Mouse (Mus musculus) adipocyte (in vitro differentiated cells): ENCODE measurements around the gene Slc24a3.
A peak's percentile ranks its signal among the peaks of the same experiment; 100 is the strongest.

Experiments
- DNase-seq: peaks from one replicate; pipeline ENCODE4 v3.0.0-alpha.2; 2016; ENCODE audit warnings: low spot score

Slc24a3 gene

DNA sequence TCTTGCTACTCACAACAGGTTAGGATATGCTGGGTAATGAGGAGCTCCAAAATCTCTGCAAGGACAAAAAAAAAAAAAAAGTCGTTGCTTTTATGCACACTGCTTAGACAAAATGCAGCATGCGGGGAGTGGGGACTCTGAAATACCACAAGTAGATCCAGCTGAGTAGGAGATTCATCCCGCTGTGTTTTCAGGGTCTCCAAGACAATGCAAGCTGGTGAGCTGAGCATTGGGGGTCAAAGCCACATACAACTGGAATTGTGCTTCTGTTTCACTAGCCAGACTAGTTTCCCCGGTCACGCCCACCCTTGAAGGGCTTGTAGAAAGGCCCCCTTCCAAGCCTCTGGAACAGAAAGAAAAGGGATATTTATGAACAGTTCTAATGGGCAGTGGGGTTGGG is 270.8 kb downstream of the Slc24a3 start:
- no peak for DNase-seq

- DNase-seq = no peak
These were observed 272.2 kb downstream of the Slc24a3 start for GRCm38 (mm10) chr2:145439755-145440154.

GRCm38 (mm10) chr2:145457106-145457747 is 289.7 kb downstream of the Slc24a3 start:
- no peak for DNase-seq

- peak; percentile 40 for DNase-seq
These were observed 293.4 kb downstream of the Slc24a3 start for GRCm38 (mm10) chr2:145460854-145461423.

GRCm38 (mm10) chr2:145462253-145462652 is 294.7 kb downstream of the Slc24a3 start:
- DNase-seq = no peak

GRCm38 (mm10) chr2:145468701-145469325 is 301.3 kb downstream of the Slc24a3 start:
- no peak for DNase-seq

DNA sequence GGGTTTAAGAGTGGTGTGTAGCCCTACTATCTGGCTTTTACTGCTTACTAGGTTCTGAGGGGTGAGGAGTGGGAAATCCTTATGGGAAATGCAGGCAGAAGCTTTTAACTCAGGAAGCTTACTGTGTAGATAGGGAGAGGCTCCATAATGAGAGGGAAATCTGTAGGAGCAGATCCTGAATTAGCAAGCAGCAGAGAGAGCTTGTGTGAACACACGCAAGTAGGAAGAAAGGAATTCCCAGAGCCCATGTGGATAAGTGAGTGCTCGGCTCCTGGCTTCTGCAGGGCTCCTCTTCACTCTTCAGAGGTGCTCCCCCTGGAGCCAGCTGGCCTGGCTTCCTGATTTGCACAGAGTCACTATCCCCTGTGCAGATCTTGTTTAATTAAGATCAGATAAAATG is 309.9 kb downstream of the Slc24a3 start:
- DNase-seq = no peak

DNA sequence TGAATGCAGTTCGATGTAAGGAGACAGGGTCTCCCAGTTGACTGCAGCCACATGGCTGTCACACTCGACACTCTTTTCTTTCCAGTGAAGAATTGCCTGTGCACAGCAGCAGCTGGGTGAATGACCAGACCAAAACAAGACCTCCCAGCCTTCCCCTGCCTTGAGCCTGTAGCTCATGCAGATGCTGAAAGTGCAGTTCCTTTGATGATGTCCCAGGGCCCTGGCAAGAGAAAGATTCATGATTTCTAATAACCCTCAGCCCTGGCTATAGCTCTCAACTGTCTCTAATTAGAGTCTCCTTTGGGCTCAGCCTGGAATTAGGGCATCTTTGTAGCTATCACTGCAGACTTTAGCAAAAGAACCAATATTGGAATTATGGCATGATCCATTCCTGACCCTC is 312.1 kb downstream of the Slc24a3 start:
- DNase-seq = no peak

- peak; percentile 23 for DNase-seq
These were observed 332.7 kb downstream of the Slc24a3 start for GRCm38 (mm10) chr2:145500231-145500630.

GRCm38 (mm10) chr2:145501472-145501871 is 333.9 kb downstream of the Slc24a3 start:
- DNase-seq = no peak

DNA sequence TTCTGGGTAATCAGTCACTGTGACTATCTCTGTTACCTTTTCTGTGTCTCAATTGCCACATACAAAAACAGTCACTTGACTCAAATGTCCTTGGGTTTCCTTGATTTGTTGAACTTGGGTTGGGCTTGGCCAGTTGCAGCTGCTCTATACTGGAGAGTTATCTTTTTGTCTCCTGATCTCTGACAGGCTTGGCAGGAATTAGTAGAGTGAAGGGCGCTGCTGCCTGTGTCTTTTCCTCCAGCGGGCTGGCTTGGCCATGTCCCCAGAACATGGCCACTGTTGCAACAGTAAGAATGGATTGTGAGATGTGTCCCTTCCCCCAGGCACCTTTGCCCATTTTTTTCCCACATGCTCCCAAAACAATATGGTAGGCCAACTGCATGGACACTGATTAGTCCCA is 340.1 kb downstream of the Slc24a3 start:
- peak; percentile 98 for DNase-seq

- DNase-seq = peak; percentile 87
These were observed 343.2 kb downstream of the Slc24a3 start for GRCm38 (mm10) chr2:145510650-145511225.

GRCm38 (mm10) chr2:145515956-145516355 is 348.4 kb downstream of the Slc24a3 start:
- DNase-seq = no peak

GRCm38 (mm10) chr2:145517346-145517745 is 349.8 kb downstream of the Slc24a3 start:
- DNase-seq = peak; percentile 93

GRCm38 (mm10) chr2:145522017-145522416 is 354.5 kb downstream of the Slc24a3 start:
- DNase-seq = peak; percentile 67

- DNase-seq = no peak
These were observed 355.8 kb downstream of the Slc24a3 start for GRCm38 (mm10) chr2:145523381-145523780.

GRCm38 (mm10) chr2:145527151-145527550 is 359.6 kb downstream of the Slc24a3 start:
- DNase-seq = no peak

- no peak for DNase-seq
These were observed 363.4 kb downstream of the Slc24a3 start for GRCm38 (mm10) chr2:145530941-145531353.

GRCm38 (mm10) chr2:145533086-145533485 is 365.5 kb downstream of the Slc24a3 start:
- DNase-seq = no peak

GRCm38 (mm10) chr2:145535307-145535706 is 367.8 kb downstream of the Slc24a3 start:
- DNase-seq = no peak

GRCm38 (mm10) chr2:145535774-145536173 is 368.2 kb downstream of the Slc24a3 start:
- DNase-seq = no peak

- DNase-seq = no peak
These were observed 369.4 kb downstream of the Slc24a3 start for GRCm38 (mm10) chr2:145536986-145537385.

DNA sequence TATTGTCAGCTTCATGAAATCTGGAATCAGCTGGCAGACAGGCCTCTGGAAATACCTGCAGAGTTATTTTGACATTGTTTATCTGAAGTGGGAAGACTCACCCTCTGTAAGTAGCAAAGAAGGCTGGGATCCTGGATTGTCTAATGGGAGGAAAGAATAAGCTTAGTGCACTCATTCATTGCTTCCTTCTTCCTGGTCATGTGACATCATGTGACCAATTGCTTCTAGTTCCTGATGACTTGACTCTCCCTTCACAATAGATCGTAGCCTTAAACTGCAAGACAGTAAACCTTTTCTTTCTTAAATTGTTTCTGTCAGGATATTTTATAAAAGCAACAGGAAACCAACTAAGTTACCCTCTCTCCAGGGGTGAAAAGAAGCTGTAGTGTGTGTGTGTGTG is 374.1 kb downstream of the Slc24a3 start:
- DNase-seq = no peak
